Mouse (Mus musculus): ENCODE measurements around the gene Nrp1. TPM values are rescaled to one million over a fixed set of nuclear protein-coding genes. Genes with fewer than 3 reads are reported as not detected.

Gene Nrp1
- total RNA-seq, 2 experiments from 2014 or later, result 9.4 to 11.7 TPM

DNA sequence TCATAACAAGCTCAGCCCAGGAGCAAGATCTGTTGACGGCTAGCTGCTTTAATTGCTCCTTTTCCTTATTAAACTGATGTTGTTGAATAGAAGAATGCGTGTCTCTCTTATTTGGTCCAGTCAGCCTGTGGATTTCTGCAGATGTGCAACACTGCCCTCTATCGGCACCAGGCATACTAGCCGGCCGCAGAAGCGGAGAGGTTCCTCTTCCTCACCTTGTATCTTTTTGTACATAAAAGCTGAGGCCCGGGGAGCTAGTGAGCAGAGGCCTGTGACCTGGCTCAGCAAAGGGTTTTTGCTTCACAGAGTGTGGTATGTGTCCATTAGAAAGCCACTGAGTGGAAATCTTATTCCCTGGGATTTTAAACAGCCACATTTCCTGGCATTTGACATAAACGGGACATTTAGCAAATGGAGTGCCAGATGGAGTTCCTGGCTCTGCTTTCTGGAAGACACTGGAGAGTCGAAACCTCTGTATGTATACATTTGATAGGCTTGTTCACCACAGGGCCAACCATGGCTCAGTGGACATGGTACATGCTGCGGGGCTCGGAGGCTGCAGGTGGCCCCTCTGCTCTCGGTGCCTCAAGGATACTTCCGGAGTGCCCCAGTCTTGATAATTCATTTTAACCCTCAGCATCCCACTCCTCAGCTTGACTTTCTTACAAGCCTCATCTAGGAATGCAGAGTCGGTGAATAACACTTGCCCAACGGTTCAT is 193.2 kb downstream of the Nrp1 start:
- peak; percentile 100 for ATAC-seq (replicated peaks; ENCODE audit: poor library complexity)

All from megakaryocyte progenitor cell, adult 5-6 weeks (primary cell).